Mouse (Mus musculus): ENCODE results near the gene P2ry13. TPM values are rescaled to one million over a fixed set of nuclear protein-coding genes. Genes with fewer than 3 reads are reported as not detected.

Gene P2ry13
- 2.2 and 2.7 TPM in 2 replicates for polyA plus RNA-seq (2015; fragmentation: Nextera tagmentation; extraction: Ambion mirVana)

GRCm38 (mm10) chr3:59210727-59211126 lies at the start of gene P2ry13:
Gene P2ry13, minus strand, starts transcription at chr3:59210882.
- DNase-seq (no peak), ATAC-seq (ENCODE audit: low read depth) (no peak)
- H3K4me2 ChIP-seq = no peak within 1 kb of the TSS
- 0 out of 2 replicates have a peak, but pooled peaks cover under 1% of the 10 kb centered on the region for H3K4me1 ChIP-seq (replicated peaks)
- no peak within 1 kb of the TSS for H3K27ac ChIP-seq
- H3K36me3 ChIP-seq = no peaks in the 10 kb centered on the region
- 57% methylated on average over 6 of the region's 6 CpGs for WGBS (ENCODE audit: insufficient replicate concordance)
- no peak within 1 kb of the TSS for H3K4me3 ChIP-seq (replicated peaks)
- H3K9me3 ChIP-seq (replicated peaks) = no peaks in the 10 kb centered on the region
- no peaks in the 10 kb centered on the region for H3K27me3 ChIP-seq
- H3K9ac ChIP-seq = no peak within 1 kb of the TSS

DNA sequence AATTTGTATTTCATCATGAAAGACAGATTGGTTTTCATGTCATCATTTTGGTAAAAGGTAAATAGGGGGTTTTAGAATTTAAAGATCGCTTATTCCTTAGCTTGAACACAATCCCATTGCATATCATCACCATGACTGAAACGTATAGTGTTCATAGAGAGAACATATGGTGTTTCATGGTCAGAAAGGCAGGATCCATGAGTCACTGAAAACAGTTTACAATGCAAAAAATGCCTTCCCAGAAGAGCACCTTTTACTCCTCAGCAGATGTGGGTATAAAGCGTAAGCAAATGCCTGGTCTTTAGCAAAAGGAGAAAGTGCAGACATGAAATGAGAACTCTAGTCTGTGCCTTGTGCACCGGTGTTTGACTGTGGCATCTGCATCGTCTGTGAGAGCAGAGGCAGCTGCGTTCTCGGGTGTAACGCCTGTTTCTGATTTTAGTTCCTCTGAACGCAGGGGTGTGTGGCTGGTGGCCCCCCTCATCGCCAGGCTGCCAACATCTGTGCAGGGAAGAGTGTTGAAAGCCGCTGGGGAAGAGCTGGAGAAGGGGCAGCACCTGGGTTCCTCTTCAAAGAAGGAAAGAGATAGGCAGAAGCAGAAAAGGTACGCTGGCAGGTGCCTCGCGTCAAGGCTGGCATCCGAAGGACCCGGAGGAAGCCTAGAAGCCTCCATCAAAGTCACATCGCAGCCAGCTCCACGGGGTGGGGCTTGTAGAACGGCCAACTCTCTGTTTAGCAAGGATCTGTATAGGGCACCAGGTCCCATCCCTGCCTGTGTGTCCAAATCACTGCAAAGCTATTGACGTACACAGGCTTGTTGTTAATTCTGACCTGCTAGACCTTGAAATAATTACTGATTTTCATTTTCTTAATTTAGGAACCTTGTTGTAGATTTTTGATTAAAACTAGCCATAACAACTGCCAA lies 47.3 kb upstream of the P2ry13 start:
- no peak for ATAC-seq (ENCODE audit: low read depth)
- H3K36me3 ChIP-seq = no peaks in the 10 kb centered on the region
- no peak overlapping the region for H3K4me2 ChIP-seq
- H3K4me3 ChIP-seq (replicated peaks) = no peak overlapping the region
- DNase-seq = no peak
- H3K9me3 ChIP-seq (replicated peaks) = no peaks in the 10 kb centered on the region
- no peaks in the 10 kb centered on the region for H3K4me1 ChIP-seq (replicated peaks)
- 72% methylated on average over 20 of the region's 20 CpGs for WGBS (ENCODE audit: insufficient replicate concordance)
- no peaks in the 10 kb centered on the region for H3K27me3 ChIP-seq
- H3K9ac ChIP-seq = no peak overlapping the region
- H3K27ac ChIP-seq = no peak overlapping the region

GRCm38 (mm10) chr3:59250454-59250853 lies 39.8 kb upstream of the P2ry13 start:
- DNase-seq (no peak), ATAC-seq (ENCODE audit: low read depth) (no peak)
- no peaks in the 10 kb centered on the region for H3K4me1 ChIP-seq (replicated peaks)
- H3K27ac ChIP-seq = no peak overlapping the region
- no peak overlapping the region for H3K9ac ChIP-seq
- no peaks in the 10 kb centered on the region for H3K36me3 ChIP-seq
- WGBS (ENCODE audit: insufficient replicate concordance) = 87% methylated on average over 1 of the region's 1 CpGs
- no peak overlapping the region for H3K4me2 ChIP-seq
- no peaks in the 10 kb centered on the region for H3K27me3 ChIP-seq
- no peak overlapping the region for H3K4me3 ChIP-seq (replicated peaks)
- no peaks in the 10 kb centered on the region for H3K9me3 ChIP-seq (replicated peaks)

GRCm38 (mm10) chr3:59248031-59248430 lies 37.3 kb upstream of the P2ry13 start:
- Histone ChIP-seq H3K4me3 (replicated peaks) (no peak overlapping the region), H3K4me2 (no peak overlapping the region), H3K4me1 (replicated peaks) (no peaks in the 10 kb centered on the region), H3K9me3 (replicated peaks) (no peaks in the 10 kb centered on the region), H3K36me3 (no peaks in the 10 kb centered on the region), H3K27me3 (no peaks in the 10 kb centered on the region), H3K9ac (no peak overlapping the region), H3K27ac (no peak overlapping the region)
- DNase-seq (no peak), ATAC-seq (ENCODE audit: low read depth) (no peak)
- WGBS (ENCODE audit: insufficient replicate concordance) = 79% methylated on average over 6 of the region's 6 CpGs

DNA sequence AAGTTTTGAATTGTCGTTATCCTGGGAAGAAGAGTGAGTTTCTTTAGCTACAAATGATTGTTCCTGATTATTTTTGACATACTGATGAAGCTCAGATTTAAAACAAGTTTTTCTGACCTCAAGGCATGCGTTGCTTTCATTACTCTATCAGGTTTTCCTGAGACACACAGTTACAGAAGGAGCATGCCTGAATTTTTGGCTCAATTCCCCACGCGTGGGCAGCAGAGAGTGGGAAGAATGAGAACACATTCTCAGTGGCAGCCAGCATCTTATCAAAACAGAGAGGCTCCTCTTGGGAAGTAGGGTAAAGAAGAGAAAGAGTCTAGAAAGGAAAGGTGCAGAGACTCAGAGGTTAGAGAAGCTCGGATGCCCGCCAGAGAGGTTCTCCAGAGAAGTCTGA lies 32.7 kb upstream of the P2ry13 start:
- no peaks in the 10 kb centered on the region for H3K36me3 ChIP-seq
- DNase-seq = no peak
- no peaks in the 10 kb centered on the region for H3K9me3 ChIP-seq (replicated peaks)
- WGBS (ENCODE audit: insufficient replicate concordance) = 65% methylated on average over 6 of the region's 6 CpGs
- ATAC-seq (ENCODE audit: low read depth) = no peak
- H3K4me2 ChIP-seq = no peak overlapping the region
- H3K27me3 ChIP-seq = no peaks in the 10 kb centered on the region
- H3K27ac ChIP-seq = no peak overlapping the region
- H3K4me1 ChIP-seq (replicated peaks) = no peaks in the 10 kb centered on the region
- no peak overlapping the region for H3K4me3 ChIP-seq (replicated peaks)
- no peak overlapping the region for H3K9ac ChIP-seq

DNA sequence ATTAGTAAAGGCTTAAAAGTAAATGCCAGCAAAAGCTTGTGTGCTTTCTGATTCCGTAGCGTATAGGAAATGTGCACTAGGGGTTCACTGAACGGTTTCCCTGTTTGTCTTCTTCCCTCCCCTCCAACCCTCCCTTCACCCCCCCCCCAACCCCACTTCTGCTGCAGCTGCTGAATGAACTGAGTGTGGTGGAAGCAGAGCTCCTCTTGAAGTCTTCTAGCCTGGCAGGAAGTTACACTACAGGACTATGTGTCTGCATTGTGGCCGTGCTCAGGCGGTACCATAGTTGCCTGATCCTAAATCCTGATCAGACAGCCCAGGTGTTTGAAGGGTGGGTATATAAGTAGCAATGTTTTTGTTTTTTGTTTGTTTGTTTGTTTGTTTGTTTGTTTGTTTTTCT lies 24.2 kb upstream of the P2ry13 start:
- Histone ChIP-seq H3K9me3 (replicated peaks) (no peaks in the 10 kb centered on the region), H3K9ac (no peak overlapping the region), H3K27ac (no peak overlapping the region), H3K4me2 (no peak overlapping the region), H3K4me1 (replicated peaks) (no peaks in the 10 kb centered on the region), H3K27me3 (no peaks in the 10 kb centered on the region), H3K36me3 (no peaks in the 10 kb centered on the region), H3K4me3 (replicated peaks) (no peak overlapping the region)
- DNase-seq (no peak), ATAC-seq (ENCODE audit: low read depth) (no peak)
- 33% methylated on average over 5 of the region's 5 CpGs for WGBS (ENCODE audit: insufficient replicate concordance)

- H3K27ac ChIP-seq = no peak overlapping the region
- no peak overlapping the region for H3K4me2 ChIP-seq
- ATAC-seq (ENCODE audit: low read depth) (no peak), DNase-seq (no peak)
- no peaks in the 10 kb centered on the region for H3K9me3 ChIP-seq (replicated peaks)
- H3K36me3 ChIP-seq = no peaks in the 10 kb centered on the region
- no peak overlapping the region for H3K9ac ChIP-seq
- H3K27me3 ChIP-seq = no peaks in the 10 kb centered on the region
- H3K4me3 ChIP-seq (replicated peaks) = no peak overlapping the region
- H3K4me1 ChIP-seq (replicated peaks) = no peaks in the 10 kb centered on the region; the same call in 1 of the 2 replicates
- WGBS (ENCODE audit: insufficient replicate concordance) = 69% methylated on average over 3 of the region's 3 CpGs
Measured at GRCm38 (mm10) chr3:59230912-59231311, 20.2 kb upstream of the P2ry13 start.

DNA sequence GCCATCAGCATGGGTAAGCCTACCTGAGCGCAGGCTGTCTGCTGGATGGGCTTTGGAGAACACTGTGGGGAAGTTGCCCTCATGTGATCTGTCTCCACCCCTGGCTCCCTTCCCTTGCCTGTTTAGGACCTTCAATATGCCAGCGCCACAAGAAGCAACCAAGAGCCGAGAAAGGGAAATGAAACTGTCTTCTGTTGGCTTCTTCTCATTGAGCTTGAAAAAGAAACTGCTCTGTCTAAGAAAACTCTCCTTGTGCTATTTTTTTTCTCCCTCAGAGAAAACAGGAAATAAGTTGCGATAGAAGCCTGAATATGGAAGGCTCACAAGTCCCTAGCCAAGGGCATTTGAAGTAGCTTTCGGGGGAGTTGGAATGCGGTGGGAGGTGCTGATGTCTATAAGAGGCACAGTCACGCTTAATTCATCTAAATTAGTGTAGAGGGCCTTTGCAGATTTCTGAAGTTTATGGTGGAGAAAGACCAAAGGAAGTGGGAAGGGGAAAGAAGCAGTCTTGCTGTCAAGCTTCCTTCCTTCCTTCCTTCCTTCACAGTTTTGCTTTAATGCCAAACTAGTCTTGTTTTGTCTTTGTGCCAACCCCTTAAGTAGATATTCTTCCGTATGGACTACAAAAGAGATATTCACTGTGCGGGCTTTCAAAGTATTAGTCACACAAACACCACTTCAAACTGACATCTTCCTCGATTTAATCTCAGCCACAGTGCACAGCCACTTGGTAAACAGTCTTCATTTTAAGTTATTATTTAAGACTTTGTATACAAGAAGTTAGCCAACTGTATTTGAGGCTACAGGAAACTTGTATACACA lies 18.3 kb upstream of the P2ry13 start:
- no peaks in the 10 kb centered on the region; the same call in 1 of the 2 replicates for H3K4me1 ChIP-seq (replicated peaks)
- H3K9me3 ChIP-seq (replicated peaks) = no peaks in the 10 kb centered on the region
- H3K27ac ChIP-seq = peak overlapping the region; percentile 40
- 35% methylated on average over 10 of the region's 10 CpGs for WGBS (ENCODE audit: insufficient replicate concordance)
- H3K4me3 ChIP-seq (replicated peaks) = no peak overlapping the region
- no peaks in the 10 kb centered on the region for H3K27me3 ChIP-seq
- 0 out of 2 replicates have a peak, but pooled peaks have one; percentile 29 for ATAC-seq (ENCODE audit: low read depth)
- no peaks in the 10 kb centered on the region for H3K36me3 ChIP-seq
- H3K4me2 ChIP-seq = no peak overlapping the region
- DNase-seq = no peak
- no peak overlapping the region for H3K9ac ChIP-seq

- no peak overlapping the region for H3K27ac ChIP-seq
- ATAC-seq (ENCODE audit: low read depth) (no peak), DNase-seq (no peak)
- H3K27me3 ChIP-seq = no peaks in the 10 kb centered on the region
- no peaks in the 10 kb centered on the region; the same call in 1 of the 2 replicates for H3K4me1 ChIP-seq (replicated peaks)
- no peaks in the 10 kb centered on the region for H3K36me3 ChIP-seq
- no peaks in the 10 kb centered on the region for H3K9me3 ChIP-seq (replicated peaks)
- H3K4me3 ChIP-seq (replicated peaks) = no peak overlapping the region
- WGBS (ENCODE audit: insufficient replicate concordance) = 46% methylated on average over 9 of the region's 9 CpGs
- H3K4me2 ChIP-seq = no peak overlapping the region
- H3K9ac ChIP-seq = no peak overlapping the region
Measured at GRCm38 (mm10) chr3:59227696-59228095, 17.0 kb upstream of the P2ry13 start.

- H3K4me2 ChIP-seq = no peak overlapping the region
Measured at GRCm38 (mm10) chr3:59225411-59225810, 14.7 kb upstream of the P2ry13 start.

DNA sequence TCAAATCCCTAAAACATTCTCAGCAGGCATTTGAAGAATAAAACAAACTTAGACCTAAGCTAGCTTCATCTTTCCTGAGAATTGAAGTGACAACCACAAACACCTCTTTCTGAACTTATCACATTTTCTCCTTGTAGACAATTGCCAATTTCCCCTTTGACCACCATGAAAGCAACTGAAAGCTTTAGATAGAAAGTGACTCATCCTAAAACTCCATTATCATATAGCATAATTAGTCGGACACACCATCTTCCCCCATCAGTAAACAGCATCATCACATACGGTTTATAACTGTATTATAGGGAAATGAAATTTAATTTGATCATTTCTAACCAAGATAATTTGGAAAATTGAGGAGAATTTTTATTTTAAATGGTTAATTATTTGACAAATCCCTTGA lies 11.6 kb upstream of the P2ry13 start:
- Histone ChIP-seq H3K36me3 (no peaks in the 10 kb centered on the region), H3K9me3 (replicated peaks) (no peaks in the 10 kb centered on the region), H3K9ac (no peak overlapping the region), H3K4me2 (no peak overlapping the region), H3K27me3 (no peaks in the 10 kb centered on the region), H3K27ac (no peak overlapping the region), H3K4me3 (replicated peaks) (no peak overlapping the region), H3K4me1 (replicated peaks) (no peaks in the 10 kb centered on the region)
- ATAC-seq (ENCODE audit: low read depth) = no peak
- no peak for DNase-seq
- WGBS (ENCODE audit: insufficient replicate concordance) = 44% methylated on average over 2 of the region's 2 CpGs

More at GRCm38 (mm10) chr3:59225411-59225810, 14.7 kb upstream of the P2ry13 start:
- no peak for ATAC-seq (ENCODE audit: low read depth)
- H3K27me3 ChIP-seq = no peaks in the 10 kb centered on the region
- no peaks in the 10 kb centered on the region for H3K36me3 ChIP-seq
- no peak overlapping the region for H3K9ac ChIP-seq
- DNase-seq = no peak
- H3K4me1 ChIP-seq (replicated peaks) = no peaks in the 10 kb centered on the region; the same call in 1 of the 2 replicates
- no peak overlapping the region for H3K4me3 ChIP-seq (replicated peaks)
- no peaks in the 10 kb centered on the region for H3K9me3 ChIP-seq (replicated peaks)
- no peak overlapping the region for H3K27ac ChIP-seq

All from liver, embryonic 13.5 days (tissue).